Mouse (Mus musculus): ENCODE measurements around the gene Nek2. TPM values are rescaled to one million over a fixed set of nuclear protein-coding genes. Genes with fewer than 3 reads are reported as not detected.
A peak's percentile ranks its signal among the peaks of the same experiment; 100 is the strongest.

The Nek2 gene
- total RNA-seq (2021) = 1 to 10 TPM; 1.6 TPM
- long read RNA-seq, experiment 1, partial matches to known transcripts = 0 of 2 reads
- long read RNA-seq, experiment 1, other reads (novel, unspliced or antisense) = 2 of 2 reads
- long read RNA-seq, experiment 2, partial matches to known transcripts = 0 of 2 reads
- long read RNA-seq, experiment 2, other reads (novel, unspliced or antisense) = 0 of 2 reads

DNA sequence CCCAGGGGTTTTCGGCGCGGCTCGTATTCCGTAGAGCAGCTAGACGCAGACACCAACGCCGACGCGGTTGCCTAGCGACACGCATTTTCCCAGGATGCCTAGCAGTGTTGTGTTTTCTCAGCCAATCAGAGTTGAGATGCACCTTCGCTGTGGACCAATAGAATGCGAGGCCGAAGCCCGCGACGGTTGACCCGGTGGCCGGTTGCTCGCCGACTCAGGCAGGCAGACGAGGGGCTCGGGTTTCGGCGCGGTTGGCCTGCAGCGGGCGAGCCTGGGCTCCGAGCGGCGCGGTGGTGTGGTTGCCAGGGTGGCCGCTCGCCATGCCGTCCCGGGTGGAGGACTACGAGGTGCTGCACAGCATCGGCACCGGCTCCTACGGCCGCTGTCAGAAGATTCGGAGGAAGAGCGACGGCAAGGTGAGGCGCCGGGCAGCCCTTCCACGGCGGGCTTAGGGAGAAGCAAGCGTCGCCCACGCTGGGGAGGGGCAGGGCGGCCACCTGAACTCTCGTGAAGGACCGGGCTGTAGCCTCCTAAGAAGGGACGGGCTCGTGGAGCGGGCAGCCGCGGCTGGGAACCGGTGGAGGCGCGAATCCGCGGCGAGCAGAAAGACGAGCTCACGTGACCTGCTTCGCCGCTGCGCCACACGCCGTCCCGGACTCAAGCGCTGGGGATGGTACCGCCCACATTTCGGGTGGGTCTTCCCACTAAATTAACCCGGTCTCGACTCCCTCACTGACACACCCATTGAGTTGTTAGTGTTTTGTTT is at the start of gene Nek2:
Gene Nek2 (plus strand): TSS at position 119 of the 766 bp plus-strand sequence.
- DNase-seq = peak; percentile 95
- intact Hi-C loops (cut with DNase I; ENCODE audit: low total_unique reads) = no loop called here

- intact Hi-C loops (cut with DNase I; ENCODE audit: low total_unique reads) = no loop called here
- DNase-seq = no peak
Measured at GRCm38 (mm10) chr1:191774106-191774505, 47.1 kb upstream of the Nek2 start.

DNA sequence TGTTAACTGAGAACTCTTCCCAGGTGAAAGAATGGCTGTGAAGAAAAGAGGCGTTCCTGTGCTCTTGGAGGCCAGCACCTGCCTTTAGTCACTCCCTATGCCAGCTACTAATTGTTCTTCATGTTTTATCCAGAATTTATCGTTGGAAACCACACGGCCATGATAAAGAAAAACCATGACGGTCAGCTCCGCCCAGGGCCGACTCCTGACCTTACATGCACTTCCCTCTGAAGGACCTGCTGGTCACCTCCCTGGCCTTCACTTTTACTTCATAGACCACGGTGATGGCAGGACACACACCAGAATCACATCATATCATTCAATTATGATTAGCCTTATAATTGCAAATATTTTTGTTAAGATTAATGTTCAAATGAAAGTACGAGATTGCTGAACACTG is 46.1 kb upstream of the Nek2 start:
- no peak for DNase-seq
- intact Hi-C loops (cut with DNase I; ENCODE audit: low total_unique reads) = no loop called here

DNA sequence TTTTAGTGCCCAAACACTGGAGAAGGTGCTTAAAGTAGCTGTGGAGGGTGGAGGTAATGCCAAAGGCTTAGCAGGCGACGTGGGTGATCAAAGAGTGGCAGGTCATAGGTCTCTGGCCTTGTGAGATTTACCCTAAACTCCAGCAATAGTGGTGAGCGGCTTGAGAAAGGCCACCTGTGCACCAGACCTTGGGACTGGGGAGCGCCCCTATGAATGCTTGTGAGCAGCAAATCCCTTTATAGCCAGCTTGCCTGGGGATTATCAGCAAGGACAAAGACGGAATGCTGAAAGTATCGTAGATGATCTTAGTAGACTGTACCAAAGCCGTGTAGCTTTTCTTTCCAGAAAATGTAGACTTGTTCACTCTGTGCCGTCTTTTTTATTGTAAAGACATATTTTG is 43.7 kb upstream of the Nek2 start:
- intact Hi-C loops (cut with DNase I; ENCODE audit: low total_unique reads) = no loop called here
- no peak for DNase-seq

DNA sequence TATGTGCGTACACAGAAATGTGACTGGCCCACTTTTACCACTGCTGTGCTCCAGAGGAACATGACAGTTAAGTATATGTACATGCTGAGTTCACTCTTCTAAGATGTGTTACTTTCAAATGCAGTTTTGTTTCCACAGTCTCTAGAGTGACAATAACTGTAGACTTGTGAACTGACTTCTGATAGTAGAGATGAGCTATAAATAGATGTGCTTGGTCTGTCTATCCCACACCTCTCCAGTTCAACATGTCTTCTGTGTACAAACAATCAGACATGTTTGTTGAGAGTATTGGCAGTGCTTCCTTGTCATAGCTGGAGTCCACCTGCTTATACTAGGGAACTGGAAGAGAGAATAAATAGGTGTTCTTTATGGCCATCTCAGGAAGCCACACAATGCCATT is 40.8 kb upstream of the Nek2 start:
- no peak for DNase-seq
- intact Hi-C loops (cut with DNase I; ENCODE audit: low total_unique reads) = no loop called here

DNA sequence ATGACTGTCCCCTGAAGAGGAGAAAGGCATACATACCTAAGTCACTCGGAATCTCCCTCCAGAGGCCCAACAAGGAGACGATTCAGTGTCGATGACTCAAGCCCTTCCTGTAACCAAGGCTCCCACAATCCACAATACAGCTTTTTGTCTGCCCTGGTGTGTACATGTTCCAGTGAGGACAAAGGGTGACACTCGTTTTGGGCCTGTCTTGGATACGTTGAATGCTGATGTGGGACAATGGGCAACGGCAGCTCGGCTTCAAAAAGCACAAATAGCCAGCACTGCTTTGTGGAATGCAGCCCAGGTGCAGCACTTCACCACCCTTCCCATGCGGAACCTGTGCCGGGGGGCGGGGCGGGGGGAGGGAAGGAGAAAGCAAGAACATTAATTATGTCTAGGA is 36.1 kb upstream of the Nek2 start:
- DNase-seq = no peak
- intact Hi-C loops (cut with DNase I; ENCODE audit: low total_unique reads) = no loop called here

- no peak for DNase-seq
- intact Hi-C loops (cut with DNase I; ENCODE audit: low total_unique reads) = no loop called here
Measured at GRCm38 (mm10) chr1:191786255-191786654, 35.0 kb upstream of the Nek2 start.

DNA sequence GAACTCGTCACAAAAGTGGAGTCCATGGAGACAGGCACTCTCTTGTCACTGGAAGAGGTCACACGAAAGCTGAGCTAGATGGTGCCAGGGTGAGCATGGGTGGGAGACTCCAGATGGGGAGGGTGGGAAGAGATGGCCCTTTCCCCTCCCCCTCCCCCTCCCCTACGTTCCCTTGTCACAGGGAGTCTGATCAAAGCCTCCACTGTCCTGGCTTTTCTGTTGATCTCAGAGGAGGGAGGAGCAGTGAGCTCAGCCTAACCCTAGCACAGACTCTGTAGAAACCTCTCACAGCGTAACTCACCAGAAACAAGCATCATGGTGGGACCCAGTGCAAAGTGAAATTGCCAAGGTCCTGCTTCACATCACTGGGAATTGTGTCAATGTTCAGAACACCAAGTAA is 33.9 kb upstream of the Nek2 start:
- DNase-seq = no peak
- intact Hi-C loops (cut with DNase I; ENCODE audit: low total_unique reads) = no loop called here

- intact Hi-C loops (cut with DNase I; ENCODE audit: low total_unique reads) = no loop called here
- DNase-seq = no peak
Measured at GRCm38 (mm10) chr1:191792991-191793390, 28.3 kb upstream of the Nek2 start.

GRCm38 (mm10) chr1:191793888-191794532 is 27.2 kb upstream of the Nek2 start:
- no peak for DNase-seq
- intact Hi-C loops (cut with DNase I; ENCODE audit: low total_unique reads) = no loop called here

DNA sequence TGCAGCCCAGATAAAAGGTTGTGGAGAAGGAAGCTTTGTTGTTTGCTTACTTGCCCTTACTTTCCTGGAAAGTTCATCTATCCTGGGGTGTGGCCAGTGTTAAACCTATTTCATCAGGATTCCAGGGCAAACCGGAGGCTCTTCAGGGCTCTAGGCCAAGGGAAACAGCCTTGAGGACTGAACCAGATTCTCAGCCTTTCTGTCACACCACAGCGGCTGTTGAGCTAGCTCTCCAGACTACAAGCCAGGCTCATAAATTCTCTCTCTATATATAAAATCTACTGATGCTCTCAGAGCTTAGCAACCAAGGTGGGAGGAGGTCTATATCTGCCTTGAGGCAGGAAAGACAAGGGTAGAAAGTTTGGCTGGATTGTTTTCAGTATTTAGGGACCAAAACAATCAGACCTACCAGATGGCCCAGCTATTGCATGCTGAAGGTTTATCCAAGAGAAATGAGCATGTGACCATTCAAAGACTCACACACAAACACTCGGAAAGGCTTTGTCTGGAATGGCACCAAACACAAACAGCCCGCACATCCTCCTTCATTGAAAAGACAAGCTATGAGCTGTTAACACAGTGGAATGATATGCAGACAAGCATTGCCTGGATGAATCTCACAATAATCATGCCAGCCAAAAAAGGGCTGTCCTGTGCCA is 24.9 kb upstream of the Nek2 start:
- DNase-seq = no peak
- intact Hi-C loops (cut with DNase I; ENCODE audit: low total_unique reads) = no loop called here

DNA sequence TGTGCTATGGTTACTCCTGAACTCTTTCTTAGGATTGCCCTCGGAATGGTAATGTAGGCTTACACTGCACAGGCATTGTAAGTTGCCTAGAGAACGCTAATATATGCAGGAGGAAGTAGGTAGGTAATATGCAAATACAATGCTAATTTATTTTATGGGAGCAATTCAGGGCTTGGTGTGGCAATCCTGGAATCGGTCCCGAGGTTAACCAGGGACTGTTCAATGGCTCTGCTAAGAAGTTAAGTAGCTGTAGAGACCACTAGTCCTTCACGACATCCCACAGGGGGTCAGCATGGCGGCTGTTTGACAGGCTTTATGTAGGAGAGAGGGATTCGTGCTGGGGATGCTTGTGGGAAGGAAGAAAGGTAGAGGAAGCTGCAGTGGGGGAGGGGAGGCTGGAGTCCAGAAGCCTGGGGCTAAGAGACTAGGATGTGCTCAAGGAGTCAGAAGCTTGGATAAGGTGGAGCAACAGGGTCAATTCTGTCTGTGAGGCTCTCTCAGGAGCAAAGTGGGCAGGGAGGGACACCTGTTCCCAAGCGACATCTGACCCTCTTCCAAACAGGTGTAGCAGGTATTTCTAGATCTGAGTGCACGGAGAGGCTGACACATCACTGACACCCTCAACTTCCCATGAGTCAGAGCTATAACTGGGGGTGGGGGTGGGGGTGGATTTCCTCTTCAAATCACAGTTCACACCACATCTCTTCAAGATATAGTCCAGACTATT is 19.0 kb upstream of the Nek2 start:
- no peak for DNase-seq
- intact Hi-C loops (cut with DNase I; ENCODE audit: low total_unique reads) = no loop called here

DNA sequence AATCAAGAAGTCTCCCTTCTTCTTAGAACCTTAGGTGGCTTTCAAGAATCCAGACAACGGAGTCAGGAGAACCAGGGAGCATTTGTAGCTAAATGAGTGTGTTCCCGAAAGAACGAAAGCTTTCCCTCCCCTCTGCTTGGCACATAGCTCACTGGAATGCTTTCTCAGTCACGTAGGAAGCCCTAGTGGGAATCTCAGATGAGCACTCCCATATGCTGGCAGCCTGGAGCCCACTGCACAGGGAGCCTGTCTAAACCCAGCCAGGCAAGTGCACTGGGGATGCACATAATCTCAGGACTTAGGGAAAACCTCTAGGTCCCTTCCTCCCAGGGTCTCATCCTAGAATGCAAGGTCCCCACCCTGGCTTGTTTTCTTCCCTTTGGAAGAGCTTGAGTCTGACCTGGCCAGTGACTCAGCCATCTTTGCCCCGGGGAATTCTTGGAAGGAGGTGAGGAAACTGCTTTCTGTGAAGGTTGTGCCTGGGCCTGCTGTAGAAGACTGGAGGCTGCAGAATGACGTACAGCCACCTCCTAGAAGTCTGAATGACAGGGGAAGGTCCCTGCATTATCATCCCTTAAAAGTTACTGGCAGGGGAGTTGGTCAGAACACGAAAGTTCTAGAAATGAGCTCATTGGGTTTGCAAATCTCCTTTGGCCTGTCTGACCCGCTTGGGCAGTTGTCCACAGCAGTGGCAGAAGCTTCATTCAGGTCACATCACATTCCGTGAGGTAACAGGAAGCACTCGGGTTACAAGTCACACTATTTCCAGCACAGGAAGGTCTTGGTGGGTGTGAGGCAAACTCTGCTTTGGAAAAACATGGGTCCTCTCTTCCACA is 18.2 kb upstream of the Nek2 start:
- no peak for DNase-seq
- intact Hi-C loops (cut with DNase I; ENCODE audit: low total_unique reads) = no loop called here

DNA sequence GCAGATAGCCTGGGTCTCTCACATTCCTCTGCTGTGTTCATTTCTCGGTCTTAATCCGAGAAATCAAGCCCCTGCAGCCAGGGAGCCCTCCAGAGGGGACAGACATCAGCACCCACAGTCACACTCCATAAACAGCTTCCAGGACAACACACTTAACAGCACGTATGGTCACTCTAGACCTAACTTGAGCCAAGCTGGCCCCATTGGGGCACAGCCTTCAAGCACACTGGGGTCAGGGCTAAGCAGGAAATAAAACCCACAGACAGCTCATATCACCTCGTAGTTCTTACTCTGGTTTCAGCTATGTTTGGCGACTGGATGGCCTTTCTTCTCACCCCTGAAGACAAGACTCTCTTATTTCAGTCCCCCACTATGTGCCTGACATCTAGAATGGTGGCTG is 16.5 kb upstream of the Nek2 start:
- intact Hi-C loops (cut with DNase I; ENCODE audit: low total_unique reads) = no loop called here
- no peak for DNase-seq

DNA sequence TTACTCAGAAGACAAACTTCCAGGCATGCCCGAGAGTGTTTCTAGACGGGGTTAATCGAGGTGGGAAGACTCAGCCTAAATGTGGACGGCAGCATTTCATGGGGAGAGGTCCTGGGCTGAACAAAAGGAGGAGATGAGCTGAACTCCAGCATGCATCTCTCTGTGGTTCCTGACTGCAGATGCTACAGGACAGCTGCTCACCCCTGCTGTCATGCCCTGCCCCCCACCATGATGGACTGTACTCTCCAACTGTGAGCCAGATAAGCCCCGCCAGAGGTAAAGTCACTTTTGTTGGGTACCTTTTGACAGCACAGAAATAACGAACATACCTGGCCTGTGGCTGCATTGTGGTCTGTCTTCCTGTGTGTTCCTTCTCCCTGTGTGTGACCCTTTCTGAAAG is 15.5 kb upstream of the Nek2 start:
- intact Hi-C loops (cut with DNase I; ENCODE audit: low total_unique reads) = no loop called here
- no peak for DNase-seq

DNA sequence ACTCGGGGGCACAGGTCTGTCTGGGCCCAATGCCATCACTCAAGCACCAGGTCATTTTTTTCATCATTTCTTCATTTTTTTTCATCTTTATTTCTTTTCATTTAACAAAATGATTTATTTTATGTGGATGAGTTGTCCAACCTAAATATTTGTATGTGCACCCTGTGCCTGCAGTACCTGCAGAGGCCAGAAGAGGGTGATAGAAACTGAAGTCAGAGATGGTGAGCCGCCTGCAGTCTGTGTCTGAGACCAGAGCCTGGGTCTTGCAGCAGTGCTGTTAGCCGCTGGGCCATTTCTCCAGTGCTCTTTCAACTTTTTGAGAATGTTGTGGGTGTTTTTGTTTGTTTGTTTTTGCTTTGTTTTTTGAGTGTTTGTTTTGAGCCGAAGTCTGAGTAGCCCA is 14.5 kb upstream of the Nek2 start:
- intact Hi-C loops (cut with DNase I; ENCODE audit: low total_unique reads) = no loop called here
- DNase-seq = no peak

- intact Hi-C loops (cut with DNase I; ENCODE audit: low total_unique reads) = no loop called here
- no peak for DNase-seq
Measured at GRCm38 (mm10) chr1:191807979-191808378, 13.3 kb upstream of the Nek2 start.

DNA sequence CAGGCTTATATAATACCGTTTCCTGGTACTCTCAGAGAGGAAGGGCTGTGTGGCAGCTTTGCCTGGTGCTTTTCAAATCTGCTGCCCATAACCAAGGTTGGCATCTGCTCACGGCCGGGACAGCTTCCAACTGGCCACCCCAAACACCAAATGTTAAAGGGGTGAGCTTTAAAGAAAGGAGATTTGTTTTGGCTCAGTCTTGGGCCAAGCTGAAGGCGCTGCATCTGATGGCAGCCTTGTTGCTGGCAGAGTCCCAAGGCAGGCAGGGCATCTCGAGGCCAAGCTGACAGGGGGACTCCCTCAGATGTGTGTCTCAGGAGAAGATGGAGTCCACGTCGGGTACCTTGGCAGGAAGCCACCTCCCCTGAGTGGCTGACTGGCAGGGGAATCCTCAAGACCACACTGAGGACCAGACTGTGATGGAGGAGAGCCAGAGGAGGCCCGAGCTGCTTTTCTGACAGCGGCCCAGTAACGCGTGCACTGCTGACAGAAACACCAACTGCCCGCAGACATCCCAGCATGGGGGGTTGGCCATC is 12.5 kb upstream of the Nek2 start:
- DNase-seq = peak; percentile 29

DNA sequence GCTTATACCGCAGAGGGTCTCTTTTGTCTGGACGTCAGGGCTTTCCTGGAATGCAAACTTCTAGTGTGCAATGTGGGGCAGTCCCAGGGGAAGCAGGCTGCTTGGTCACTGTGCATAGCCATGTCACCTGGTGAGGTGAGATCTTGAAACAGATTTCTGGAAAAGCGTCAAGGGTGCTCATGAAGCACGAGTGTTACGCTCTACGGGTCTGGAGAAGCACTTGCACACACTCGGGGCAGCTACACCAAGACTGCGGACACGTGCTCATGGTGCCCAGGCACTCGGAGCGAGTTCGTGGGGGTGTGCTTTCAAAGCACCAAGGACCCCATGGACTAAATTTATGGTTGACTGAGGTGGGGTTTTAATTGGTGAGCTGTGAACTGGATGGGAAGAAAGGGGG is 9.5 kb upstream of the Nek2 start:
- intact Hi-C loops (cut with DNase I; ENCODE audit: low total_unique reads) = no loop called here

More for the DNA sequence above, 12.5 kb upstream of the Nek2 start:
- intact Hi-C loops (cut with DNase I; ENCODE audit: low total_unique reads) = no loop called here

More for the DNA sequence above, 9.5 kb upstream of the Nek2 start:
- DNase-seq = no peak

Data from gastrocnemius, postnatal 14 days (tissue).